Mouse (Mus musculus) naive thymus-derived CD4-positive, alpha-beta T cell, adult 5 months (primary cell): Measurements from ENCODE around the gene Efnb1. TPM values are rescaled to one million over a fixed set of nuclear protein-coding genes. Genes with fewer than 3 reads are reported as not detected.

Experiments used
- polyA plus RNA-seq: library from polyadenylated mRNA; unstranded; fragments of 100-300 nt; shearing (Covaris generic); gene quantifications from one replicate; pipeline ENCODE4 v1.2.1, GENCODE M21; 2017

The Efnb1 gene
- 4.9 TPM for polyA plus RNA-seq

DNA sequence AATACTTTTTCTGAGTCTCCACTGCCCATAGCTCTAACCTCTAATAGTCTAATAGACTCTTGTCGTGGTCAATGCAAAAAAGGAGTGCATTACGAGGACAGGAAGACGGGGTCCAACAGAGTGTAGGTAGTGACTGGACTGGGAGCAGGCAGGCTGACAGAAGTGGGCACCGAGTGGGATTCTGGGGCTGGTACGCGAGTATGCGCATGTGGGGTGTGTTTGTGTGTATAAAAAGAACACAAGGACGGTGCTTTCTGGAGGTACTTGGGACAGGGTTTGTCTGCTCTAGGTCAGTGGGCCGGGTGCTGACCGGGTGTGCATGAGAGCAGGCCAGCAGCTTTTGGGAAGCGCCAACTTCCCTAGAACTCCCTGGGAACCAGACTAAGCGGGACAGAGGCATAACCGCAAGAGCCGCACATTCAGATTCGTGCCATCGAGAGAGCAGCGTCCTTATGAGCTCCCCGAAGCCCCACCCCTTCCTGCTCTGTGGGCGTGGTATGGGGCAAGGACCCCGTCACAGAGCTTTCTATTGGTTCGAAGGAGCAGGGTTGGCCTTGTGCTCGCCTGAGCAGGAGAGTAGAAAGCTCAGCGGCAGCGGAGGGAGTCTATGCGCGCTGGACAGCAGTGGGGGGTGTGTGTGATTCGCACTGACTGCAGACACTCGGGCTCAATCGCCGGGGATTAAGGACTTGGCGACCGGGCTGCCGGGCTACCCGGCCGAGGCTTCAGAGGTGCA lies at the start of gene Efnb1:
Efnb1 (plus strand) TSS at position 608 of the 736 bp plus-strand sequence.

Other genes starting within 250 kb of the Efnb1 start
- gene Ophn1, start 245.1 kb upstream of the Efnb1 start, polyA plus RNA-seq = not detected
- 34.1 TPM for gene Yipf6, start 199.8 kb upstream of the Efnb1 start, polyA plus RNA-seq
- gene Stard8, start 132.9 kb upstream of the Efnb1 start, polyA plus RNA-seq = 0.30 TPM